Mouse (Mus musculus) embryonic facial prominence, embryonic 14.5 days (tissue): ENCODE measurements around the gene Llcfc1. TPM values are rescaled to one million over a fixed set of nuclear protein-coding genes. Genes with fewer than 3 reads are reported as not detected.

Experiments used
- ATAC-seq: fragments of 200-750 bp; cut with Nextera tagmentation; 2 replicates; pipeline ENCODE4 v1.8.0; 2017; ENCODE audit warnings: low read depth, moderate number of reproducible peaks, moderate TSS enrichment
- DNase-seq: peaks from one replicate; pipeline ENCODE4 v3.0.0-alpha.2; 2015; ENCODE audit warnings: low spot score
- H3K27ac ChIP-seq: fragments of 300-500 bp; sonication (generic); replicated peaks from 2 replicates; pipeline ENCODE4 v1.5.1; 2014; ENCODE audit warnings: low read depth, mild to moderate bottlenecking, low read length, moderate library complexity
- H3K27me3 ChIP-seq: fragments of 300-500 bp; sonication (generic); replicated peaks from 2 replicates; pipeline ENCODE4 v1.6.1; 2014; ENCODE audit warnings: low read length; ENCODE audit not compliant: control insufficient read depth, insufficient read depth
- H3K36me3 ChIP-seq: fragments of 300-500 bp; sonication (generic); 2 replicates; pipeline ENCODE4 v1.6.1; 2014; ENCODE audit warnings: low read length, mixed read lengths; ENCODE audit not compliant: control insufficient read depth, insufficient read depth
- H3K4me1 ChIP-seq: fragments of 300-500 bp; sonication (generic); 2 replicates; pipeline ENCODE4 v1.6.1; 2014; ENCODE audit warnings: antibody characterized with exemption, low read length; ENCODE audit not compliant: control insufficient read depth, insufficient read depth
- H3K4me2 ChIP-seq: fragments of 300-500 bp; sonication (generic); 2 replicates; pipeline ENCODE4 v1.6.1; 2014; ENCODE audit warnings: low read depth, mild to moderate bottlenecking, low read length, moderate library complexity, mixed read lengths
- H3K4me3 ChIP-seq: fragments of 300-500 bp; sonication (generic); 2 replicates; pipeline ENCODE4 v1.5.1; 2014; ENCODE audit warnings: low read depth, mild to moderate bottlenecking, low read length
- H3K9ac ChIP-seq: fragments of 300-500 bp; sonication (generic); 2 replicates; pipeline ENCODE4 v1.6.1; 2014; ENCODE audit warnings: low read depth, mild to moderate bottlenecking, low read length, moderate library complexity, mixed read lengths
- H3K9me3 ChIP-seq: fragments of 300-500 bp; sonication (generic); 2 replicates; pipeline ENCODE4 v1.6.1; 2016; ENCODE audit warnings: low read length; ENCODE audit not compliant: control insufficient read depth
- WGBS: fragments of 180-500 bp; shearing (Covaris S2); extraction: QIAGEN DNeasy Blood & Tissue Kit; methylation state at CpG from one replicate; pipeline ENCODE4 v1.1.7; 2014; 5-methylcytosine and 5-hydroxymethylcytosine counted together
- polyA plus RNA-seq: library from polyadenylated mRNA; unstranded; fragments of >200 nt; fragmentation: Nextera tagmentation; extraction: Ambion mirVana; gene quantifications from 2 replicates; pipeline ENCODE4 v1.2.1, GENCODE M21; 2014

Gene Llcfc1
- polyA plus RNA-seq, 1 experiment from 2014 or later, result not detected

DNA sequence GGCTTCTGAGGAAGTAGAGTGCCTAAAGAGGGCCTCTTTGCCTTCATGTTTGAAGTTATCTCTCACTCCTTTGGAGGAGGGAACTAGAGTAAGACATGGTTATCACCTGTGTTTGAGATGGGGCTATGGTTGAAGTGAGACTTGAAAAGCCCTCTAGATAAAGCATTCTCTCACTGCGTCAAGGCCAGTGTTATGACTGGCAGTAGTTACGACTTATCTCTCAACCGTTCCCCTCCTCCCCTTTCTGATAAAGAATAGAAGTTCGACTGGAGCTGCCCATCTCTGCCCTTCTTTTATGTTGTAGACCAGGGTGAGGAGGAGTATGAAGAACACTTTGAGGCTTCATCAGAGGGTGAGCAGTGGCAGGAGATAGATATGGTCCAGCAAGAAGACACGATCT lies 680 bp downstream of the Llcfc1 start:
- no peaks in the 10 kb centered on the region for H3K9me3 ChIP-seq
- H3K36me3 ChIP-seq, result no peaks in the 10 kb centered on the region
- ATAC-seq (no peak), DNase-seq (no peak)
- no peak overlapping the region for H3K9ac ChIP-seq
- H3K27ac ChIP-seq, result no peak overlapping the region
- WGBS, result 88% methylated on average over 5 of the region's 5 CpGs
- H3K4me2 ChIP-seq, result no peak overlapping the region
- no peaks in the 10 kb centered on the region for H3K27me3 ChIP-seq
- no peaks in the 10 kb centered on the region for H3K4me1 ChIP-seq
- no peak overlapping the region for H3K4me3 ChIP-seq

DNA sequence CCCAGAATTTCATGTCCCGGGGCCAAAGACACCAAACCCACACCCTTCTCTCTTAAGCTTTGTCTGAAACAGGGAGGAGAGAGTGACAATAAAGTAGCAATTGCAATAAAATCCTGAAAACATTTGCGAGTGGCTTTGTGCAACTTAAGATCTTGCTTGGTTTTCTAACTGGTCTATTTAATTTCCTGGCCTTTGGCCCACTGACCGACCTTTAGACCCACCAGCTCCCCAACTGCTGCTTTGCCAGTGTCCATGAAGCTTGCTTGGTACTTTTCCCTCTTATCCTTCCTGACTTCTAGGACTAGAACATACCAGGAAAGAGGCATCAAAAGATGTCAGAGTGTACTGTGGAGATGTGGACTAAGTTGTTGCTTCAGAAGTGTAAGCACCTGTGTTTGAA lies 1.4 kb downstream of the Llcfc1 start:
- WGBS, result 82% methylated on average over 3 of the region's 3 CpGs
- Histone ChIP-seq H3K4me2 (no peak overlapping the region), H3K27me3 (no peaks in the 10 kb centered on the region), H3K4me3 (no peak overlapping the region), H3K27ac (no peak overlapping the region), H3K36me3 (no peaks in the 10 kb centered on the region), H3K4me1 (no peaks in the 10 kb centered on the region), H3K9me3 (no peaks in the 10 kb centered on the region), H3K9ac (no peak overlapping the region)
- no peak for DNase-seq
- ATAC-seq, result no peak

DNA sequence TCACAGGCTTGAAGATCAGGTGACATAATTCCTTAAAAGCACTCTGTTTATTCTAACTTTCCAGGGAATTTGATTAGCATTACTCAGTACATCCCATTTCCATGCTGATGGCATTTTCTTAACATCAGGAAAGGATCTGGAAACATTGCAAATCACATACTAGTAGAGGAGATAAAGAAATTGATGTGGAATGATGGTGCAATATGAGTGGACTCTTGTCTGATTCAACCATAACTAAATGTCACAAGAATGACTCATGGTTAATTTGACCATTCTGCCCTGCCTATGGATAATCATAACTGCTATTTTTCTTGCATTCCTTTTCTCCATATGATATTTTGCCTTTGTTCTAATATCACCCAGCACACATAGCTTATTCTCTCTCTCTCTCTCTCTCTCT lies 8.0 kb downstream of the Llcfc1 start:
- H3K4me2 ChIP-seq, result no peak overlapping the region
- H3K9ac ChIP-seq, result no peak overlapping the region
- no peak overlapping the region for H3K27ac ChIP-seq
- no peaks in the 10 kb centered on the region for H3K4me1 ChIP-seq
- no peaks in the 10 kb centered on the region for H3K27me3 ChIP-seq
- DNase-seq (no peak), ATAC-seq (no peak)
- no peaks in the 10 kb centered on the region for H3K36me3 ChIP-seq
- no peak overlapping the region for H3K4me3 ChIP-seq
- H3K9me3 ChIP-seq, result no peaks in the 10 kb centered on the region

DNA sequence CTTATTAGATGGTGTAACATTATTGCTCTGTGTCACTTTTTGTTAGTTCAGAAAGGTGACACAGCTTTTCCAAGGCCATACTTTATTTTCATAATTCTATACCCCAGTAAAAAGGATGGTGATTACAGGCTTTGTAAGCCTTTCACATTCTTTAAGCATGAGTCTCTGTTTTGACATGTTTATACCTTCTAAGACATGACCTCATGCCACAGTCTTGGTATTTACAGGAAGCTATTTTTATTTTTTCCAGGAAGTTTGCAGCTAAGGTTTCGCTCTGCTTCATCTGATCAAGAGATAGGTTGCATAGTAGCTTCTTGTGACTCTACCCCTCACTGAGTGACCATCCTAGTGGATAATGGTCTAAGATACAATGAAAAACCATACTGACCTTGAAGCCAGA lies 10.2 kb downstream of the Llcfc1 start:
- no peak overlapping the region for H3K9ac ChIP-seq
- no peaks in the 10 kb centered on the region for H3K9me3 ChIP-seq
- no peak for ATAC-seq
- no peaks in the 10 kb centered on the region for H3K27me3 ChIP-seq
- no peak overlapping the region for H3K4me3 ChIP-seq
- H3K36me3 ChIP-seq, result no peaks in the 10 kb centered on the region
- WGBS, result 77% methylated on average over 1 of the region's 1 CpGs
- no peak for DNase-seq
- H3K4me1 ChIP-seq, result no peaks in the 10 kb centered on the region
- H3K27ac ChIP-seq, result no peak overlapping the region
- H3K4me2 ChIP-seq, result no peak overlapping the region

DNA sequence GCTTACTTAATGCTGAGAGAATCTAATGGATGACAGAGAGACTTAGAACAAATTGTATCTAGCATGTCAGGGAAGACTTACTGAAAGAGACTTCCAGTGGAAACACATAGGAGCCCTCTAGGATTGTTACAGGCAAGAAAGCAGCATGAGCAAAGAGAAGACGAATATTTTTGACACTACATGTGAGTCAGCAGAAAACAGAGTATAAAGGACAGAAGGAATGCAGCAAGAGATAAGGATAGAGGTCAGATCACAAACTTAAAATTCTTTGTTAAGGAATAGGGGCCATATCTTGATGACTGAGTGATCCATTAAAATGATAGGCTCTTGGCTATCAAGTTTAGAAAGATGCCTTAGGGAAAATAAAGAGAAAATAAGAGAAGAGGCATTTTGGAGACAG lies 17.0 kb downstream of the Llcfc1 start:
- no peaks in the 10 kb centered on the region for H3K4me1 ChIP-seq
- WGBS, result 75% methylated on average over 1 of the region's 1 CpGs
- no peak overlapping the region for H3K4me3 ChIP-seq
- DNase-seq (no peak), ATAC-seq (no peak)
- H3K9me3 ChIP-seq, result no peaks in the 10 kb centered on the region
- H3K9ac ChIP-seq, result no peak overlapping the region
- no peaks in the 10 kb centered on the region for H3K36me3 ChIP-seq
- H3K27ac ChIP-seq, result no peak overlapping the region
- H3K4me2 ChIP-seq, result no peak overlapping the region
- no peaks in the 10 kb centered on the region for H3K27me3 ChIP-seq

DNA sequence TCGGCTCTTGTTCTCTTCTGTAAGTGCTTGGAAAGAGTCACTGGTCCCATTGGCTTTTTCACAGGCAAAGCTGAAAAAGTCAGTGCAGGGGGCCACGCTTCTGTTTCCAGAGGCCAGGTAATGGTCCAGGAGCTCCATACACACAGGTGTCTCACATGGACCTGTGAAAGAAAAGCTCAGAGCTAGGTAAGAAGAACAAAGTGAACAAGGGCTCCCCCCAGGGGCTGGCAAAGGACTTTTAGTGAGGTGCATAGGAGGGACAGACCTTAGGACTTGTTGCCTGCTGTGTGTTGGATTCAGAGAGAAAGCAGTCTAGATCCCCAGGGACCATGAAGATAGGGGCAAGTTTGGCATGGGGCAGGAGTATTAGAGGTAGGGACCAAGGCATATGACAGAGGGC lies 18.7 kb downstream of the Llcfc1 start:
- Histone ChIP-seq H3K9ac (no peak overlapping the region), H3K36me3 (no peaks in the 10 kb centered on the region), H3K27ac (no peak overlapping the region), H3K4me2 (no peak overlapping the region), H3K9me3 (no peaks in the 10 kb centered on the region), H3K27me3 (no peaks in the 10 kb centered on the region), H3K4me1 (no peaks in the 10 kb centered on the region), H3K4me3 (no peak overlapping the region)
- WGBS, result 75% methylated on average over 2 of the region's 2 CpGs
- no peak for ATAC-seq
- no peak for DNase-seq

DNA sequence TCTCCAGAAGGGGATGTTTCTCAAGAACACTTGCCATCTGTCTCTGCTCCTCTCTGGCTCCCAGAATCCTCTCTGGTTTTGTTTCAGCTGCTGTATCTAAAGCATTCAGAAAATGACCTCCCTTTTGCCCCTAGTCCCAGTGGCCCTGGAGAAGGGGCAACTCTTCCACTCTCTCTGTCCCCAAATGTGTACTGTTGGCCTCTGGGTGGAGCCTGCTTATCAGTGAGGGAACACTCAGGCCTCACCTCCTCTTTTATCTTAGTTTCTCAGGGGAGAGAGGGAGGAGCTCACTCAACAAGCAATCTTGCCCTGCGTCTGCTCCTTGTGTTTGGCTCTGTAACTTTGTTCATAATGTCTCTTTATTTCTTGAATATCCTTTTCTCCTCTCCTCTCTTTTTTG lies 19.9 kb downstream of the Llcfc1 start, which contains the start of gene Kel:
Gene Kel, minus strand, starts transcription at position 217 of the 400 bp plus-strand sequence.
- Histone ChIP-seq H3K4me3 (no peak within 1 kb of the TSS), H3K9ac (no peak within 1 kb of the TSS), H3K9me3 (no peaks in the 10 kb centered on the region), H3K4me1 (no peaks in the 10 kb centered on the region), H3K4me2 (no peak within 1 kb of the TSS), H3K36me3 (no peaks in the 10 kb centered on the region), H3K27me3 (no peaks in the 10 kb centered on the region), H3K27ac (no peak within 1 kb of the TSS)
- ATAC-seq (no peak), DNase-seq (no peak)
- 35% methylated on average over 1 of the region's 1 CpGs for WGBS

DNA sequence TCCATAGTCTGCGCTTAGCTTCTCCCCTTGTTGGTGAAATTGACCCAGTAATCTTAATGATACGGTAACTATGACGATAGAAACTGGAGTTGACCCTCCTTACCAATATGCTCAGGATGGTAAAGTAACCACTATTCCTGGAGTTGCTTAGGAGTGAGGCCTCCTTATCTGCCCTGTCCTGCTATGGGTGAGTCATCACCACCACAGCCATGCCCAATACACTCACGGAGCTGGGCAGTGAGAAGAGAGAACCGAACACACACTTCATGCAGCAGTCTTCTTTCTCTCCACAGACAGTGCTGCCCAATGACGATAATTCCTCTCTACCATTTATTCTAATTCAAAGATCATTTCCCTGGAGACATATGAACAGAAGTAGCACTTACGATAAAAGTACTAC lies 22.0 kb downstream of the Llcfc1 start:
- WGBS, result 88% methylated on average over 7 of the region's 7 CpGs
- no peaks in the 10 kb centered on the region for H3K36me3 ChIP-seq
- no peak overlapping the region for H3K9ac ChIP-seq
- no peak overlapping the region for H3K4me3 ChIP-seq
- no peaks in the 10 kb centered on the region for H3K4me1 ChIP-seq
- H3K27ac ChIP-seq, result no peak overlapping the region
- H3K9me3 ChIP-seq, result no peaks in the 10 kb centered on the region
- no peak overlapping the region for H3K4me2 ChIP-seq
- no peak for ATAC-seq
- no peaks in the 10 kb centered on the region for H3K27me3 ChIP-seq
- no peak for DNase-seq

DNA sequence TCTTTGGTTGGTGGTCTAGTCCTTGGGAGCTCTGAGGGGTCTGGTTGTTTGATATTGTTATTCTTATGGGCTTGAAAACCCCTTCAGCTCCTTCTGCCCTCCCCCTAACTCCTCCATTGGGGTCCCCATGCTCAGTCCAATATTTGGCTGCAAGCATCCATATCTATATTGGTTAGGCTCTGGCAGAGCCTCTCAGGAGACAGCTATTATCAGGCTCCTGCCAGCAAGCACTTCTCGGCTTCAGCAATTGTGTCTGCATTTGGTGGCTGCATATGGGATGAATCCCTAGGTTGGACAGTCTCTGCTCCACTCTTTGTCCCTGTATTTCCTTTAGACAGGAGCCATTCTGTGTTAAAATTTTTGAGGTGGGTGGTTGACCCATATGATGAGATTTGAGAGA lies 26.1 kb downstream of the Llcfc1 start:
- DNase-seq (no peak), ATAC-seq (no peak)
- Histone ChIP-seq H3K9ac (no peak overlapping the region), H3K4me2 (no peak overlapping the region), H3K4me1 (no peaks in the 10 kb centered on the region), H3K27me3 (no peaks in the 10 kb centered on the region), H3K27ac (no peak overlapping the region), H3K36me3 (no peaks in the 10 kb centered on the region), H3K9me3 (no peaks in the 10 kb centered on the region), H3K4me3 (no peak overlapping the region)
- 74% methylated on average over 1 of the region's 1 CpGs for WGBS
